Mouse (Mus musculus) MEL (cell line): ENCODE data around the gene Fmo4. TPM values are rescaled to one million over a fixed set of nuclear protein-coding genes. Genes with fewer than 3 reads are reported as not detected.

Experiments
- DNase-seq: peaks from one replicate; pipeline ENCODE4 v3.0.0; 2011; ENCODE audit warnings: low read depth, low spot score
- H3K27ac ChIP-seq: 2 replicates; pipeline ENCODE4 v1.5.1; 2012; ENCODE audit warnings: low read depth, mild to moderate bottlenecking, control low read depth, low read length, moderate library complexity; ENCODE audit not compliant: control insufficient read depth
- H3K27me3 ChIP-seq, 2 experiments: fragments of 150-350 bp in 1 of 2; sonication (generic) in 1 of 2; 2 replicates each; pipeline ENCODE4 v1.6.1; 2012; ENCODE audit warnings: low read length in 2 of 2, mild to moderate bottlenecking in 2 of 2, improper control_type of control experiment in 1 of 2, moderate library complexity in 1 of 2; ENCODE audit not compliant: insufficient read depth in 2 of 2, control insufficient read depth in 1 of 2
- H3K36me3 ChIP-seq, 2 experiments: 2 replicates each; pipeline ENCODE4 v1.6.1; 2012 to 2014; ENCODE audit warnings: low read length in 2 of 2, improper control_type of control experiment in 1 of 2, inconsistent platforms in 1 of 2, mild to moderate bottlenecking in 1 of 2; ENCODE audit not compliant: insufficient read depth in 2 of 2, control insufficient read depth in 1 of 2
- H3K4me1 ChIP-seq, 2 experiments: fragments of 150-350 bp in 1 of 2; sonication (generic) in 1 of 2; 2 replicates each; pipeline ENCODE4 v1.6.1; 2012; ENCODE audit warnings: low read length in 2 of 2, improper control_type of control experiment in 1 of 2, mild to moderate bottlenecking in 1 of 2; ENCODE audit not compliant: insufficient read depth in 2 of 2, control insufficient read depth in 1 of 2
- H3K4me3 ChIP-seq, 2 experiments: fragments of 150-350 bp in 1 of 2; sonication (generic) in 1 of 2; 2 replicates each; pipeline ENCODE4 v1.5.1; 2012; ENCODE audit warnings: low read depth in 2 of 2, low read length in 2 of 2, mild to moderate bottlenecking in 2 of 2, moderate library complexity in 2 of 2, control low read depth in 1 of 2, improper control_type of control experiment in 1 of 2; ENCODE audit not compliant: control insufficient read depth in 1 of 2, insufficient read depth in 1 of 2
- H3K79me2 ChIP-seq: 2 replicates; pipeline ENCODE4 v1.6.1; 2012; ENCODE audit warnings: mild to moderate bottlenecking, low read length, moderate library complexity; ENCODE audit not compliant: control insufficient read depth, poor library complexity, insufficient read depth
- H3K9ac ChIP-seq: 2 replicates; pipeline ENCODE4 v1.6.1; 2012; ENCODE audit warnings: low read depth, mild to moderate bottlenecking, control low read depth, low read length, moderate library complexity; ENCODE audit not compliant: control insufficient read depth, poor library complexity, severe bottlenecking
- H3K9me3 ChIP-seq: fragments of 150-350 bp; sonication (generic); replicated peaks from 2 replicates; pipeline ENCODE4 v1.6.1; 2012; ENCODE audit warnings: mild to moderate bottlenecking, low read length, improper control_type of control experiment, moderate library complexity; ENCODE audit not compliant: insufficient read depth
- CHD2 ChIP-seq: IDR thresholded peaks from 2 replicates; pipeline ENCODE4 v1.6.1; 2011; ENCODE audit warnings: low read length, improper control_type of control experiment
- CTCF ChIP-seq, 3 experiments: IDR thresholded peaks in 2 of 3; conservative IDR thresholded peaks in 1 of 3; 2 replicates each; pipeline ENCODE4 v1.5.1; 2011 to 2012; ENCODE audit warnings: low read length in 3 of 3, low read depth in 2 of 3, mild to moderate bottlenecking in 2 of 3, improper control_type of control experiment in 1 of 3, inconsistent platforms in 1 of 3, mixed read lengths in 1 of 3, moderate library complexity in 1 of 3; ENCODE audit not compliant: control insufficient read depth in 1 of 3, insufficient read depth in 1 of 3, poor library complexity in 1 of 3, severe bottlenecking in 1 of 3
- E2F4 ChIP-seq: IDR thresholded peaks from 2 replicates; pipeline ENCODE4 v1.6.1; 2011; ENCODE audit warnings: low read depth, low read length, improper control_type of control experiment, borderline replicate concordance
- ELF1 ChIP-seq: IDR thresholded peaks from 2 replicates; pipeline ENCODE4 v1.6.1; 2014; ENCODE audit warnings: low read depth, mild to moderate bottlenecking, inconsistent platforms, low read length, improper control_type of control experiment, moderate library complexity
- EP300 ChIP-seq, 2 experiments: IDR thresholded peaks; 2 replicates each; pipeline ENCODE4 v1.6.1; 2011; ENCODE audit warnings: improper control_type of control experiment in 2 of 2, low read length in 2 of 2, low read depth in 1 of 2, mild to moderate bottlenecking in 1 of 2
- GABPA ChIP-seq: IDR thresholded peaks from 2 replicates; pipeline ENCODE4 v1.6.1; 2012; ENCODE audit warnings: low read depth, mild to moderate bottlenecking, inconsistent platforms, low read length, improper control_type of control experiment, moderate library complexity
- JUND ChIP-seq: IDR thresholded peaks from 2 replicates; pipeline ENCODE4 v1.6.1; 2011; ENCODE audit warnings: low read depth, mild to moderate bottlenecking, improper control_type of control experiment, low read length
- MAZ ChIP-seq: IDR thresholded peaks from 2 replicates; pipeline ENCODE4 v1.6.1; 2012; ENCODE audit warnings: low read depth, mild to moderate bottlenecking, inconsistent platforms, low read length, improper control_type of control experiment
- MEF2A ChIP-seq: IDR thresholded peaks from 2 replicates; pipeline ENCODE4 v1.6.1; 2014; ENCODE audit warnings: low read depth, mild to moderate bottlenecking, inconsistent platforms, low read length, improper control_type of control experiment; ENCODE audit not compliant: poor library complexity, insufficient replicate concordance, severe bottlenecking; ENCODE audit errors: extremely low read depth
- MYB ChIP-seq: IDR thresholded peaks from 2 replicates; pipeline ENCODE4 v1.6.1; 2011; ENCODE audit warnings: mild to moderate bottlenecking, low read depth, low read length, improper control_type of control experiment
- MYC ChIP-seq: IDR thresholded peaks from 2 replicates; pipeline ENCODE4 v1.6.1; 2011; ENCODE audit warnings: low read depth, mild to moderate bottlenecking, low read length, improper control_type of control experiment, moderate library complexity
- NELFE ChIP-seq: IDR thresholded peaks from 2 replicates; pipeline ENCODE4 v1.6.1; 2011; ENCODE audit warnings: low read depth, low read length, improper control_type of control experiment
- NRF1 ChIP-seq: IDR thresholded peaks from 2 replicates; pipeline ENCODE4 v1.6.1; 2014; ENCODE audit warnings: low read depth, mild to moderate bottlenecking, inconsistent platforms, low read length, improper control_type of control experiment, moderate library complexity; ENCODE audit not compliant: poor library complexity, insufficient read depth, severe bottlenecking
- POLR2A ChIP-seq, 2 experiments: IDR thresholded peaks; 2 replicates each; pipeline ENCODE4 v1.6.1; 2011 to 2012; ENCODE audit warnings: low read length in 2 of 2, mild to moderate bottlenecking in 2 of 2, control low read depth in 1 of 2, improper control_type of control experiment in 1 of 2, low read depth in 1 of 2, moderate library complexity in 1 of 2; ENCODE audit not compliant: control insufficient read depth in 1 of 2, insufficient read depth in 1 of 2, poor library complexity in 1 of 2
- POLR2AphosphoS5 ChIP-seq: IDR thresholded peaks from 2 replicates; pipeline ENCODE4 v1.6.1; 2012; ENCODE audit warnings: low read depth, borderline replicate concordance, mild to moderate bottlenecking, inconsistent platforms, low read length, moderate library complexity, mixed read lengths
- RAD21 ChIP-seq: IDR thresholded peaks from 2 replicates; pipeline ENCODE4 v1.6.1; 2011; ENCODE audit warnings: mild to moderate bottlenecking, low read depth, low read length, improper control_type of control experiment
- TAL1 ChIP-seq: IDR thresholded peaks from 2 replicates; pipeline ENCODE4 v1.6.1; 2012; ENCODE audit warnings: mild to moderate bottlenecking, inconsistent platforms, low read length, moderate library complexity, mixed read lengths
- UBTF ChIP-seq: IDR thresholded peaks from 2 replicates; pipeline ENCODE4 v1.6.1; 2012; ENCODE audit warnings: low read depth, mild to moderate bottlenecking, inconsistent platforms, low read length, improper control_type of control experiment, moderate library complexity, borderline replicate concordance; ENCODE audit not compliant: insufficient read depth
- USF1 ChIP-seq: IDR thresholded peaks from 2 replicates; pipeline ENCODE4 v1.6.1; 2014; ENCODE audit warnings: low read depth, mild to moderate bottlenecking, inconsistent platforms, low read length, improper control_type of control experiment, moderate library complexity
- ZKSCAN1 ChIP-seq: IDR thresholded peaks from 2 replicates; pipeline ENCODE4 v1.6.1; 2012; ENCODE audit warnings: low read depth, mild to moderate bottlenecking, inconsistent platforms, low read length, improper control_type of control experiment, moderate library complexity
- polyA plus RNA-seq, 2 experiments: library from polyadenylated mRNA; stranded (reverse) in 1 of 2; unstranded in 1 of 2; fragments of >175 nt in 1 of 2; fragments of >200 nt in 1 of 2; gene quantifications; 2 replicates each; pipeline versions ENCODE4 v1.2.1 to v1.2.4; 2012; ENCODE audit warnings: low replicate concordance in 2 of 2, low read depth in 1 of 2; ENCODE audit not compliant: insufficient read length in 2 of 2, insufficient read depth in 1 of 2, missing spikeins in 1 of 2
- total RNA-seq: library from RNA; depleted of rRNA; stranded (reverse); fragments of 300-350 nt; gene quantifications from 2 replicates; pipeline ENCODE4 v1.2.3, GENCODE M21; 2012; rRNA removed

The Fmo4 gene
- total RNA-seq (not detected in 2 replicates), polyA plus RNA-seq (not detected)

GRCm38 (mm10) chr1:162813836-162814156 lies at the start of gene Fmo4:
TSS of gene Fmo4 (minus strand) at chr1:162813972.
- TF ChIP-seq POLR2A (IDR thresholded peaks at IDR 0.05; ENCODE audit: control insufficient read depth in 1 of 2, insufficient read depth in 1 of 2, low read depth in 1 of 2, low read length in 2 of 2, poor library complexity in 1 of 2) (no peak), NRF1 (no peak), ZKSCAN1 (no peak), RAD21 (no peak), MAZ (no peak), UBTF (no peak), CHD2 (no peak), USF1 (no peak), MYB (no peak), NELFE (no peak), JUND (no peak), MEF2A (no peak), E2F4 (no peak), MYC (no peak), GABPA (no peak)
- TF ChIP-seq, all 39 proteins: peak for 0
- H3K79me2 ChIP-seq = no peaks in the 10 kb centered on the region
- no peaks in the 10 kb centered on the region for H3K27me3 ChIP-seq
- no peak within 1 kb of the TSS for H3K27ac ChIP-seq
- H3K36me3 ChIP-seq = no peaks in the 10 kb centered on the region
- no peaks in the 10 kb centered on the region for H3K9me3 ChIP-seq
- H3K4me3 ChIP-seq = no peak within 1 kb of the TSS
- H3K4me1 ChIP-seq = no peaks in the 10 kb centered on the region
- no peak for DNase-seq
- H3K9ac ChIP-seq = no peak within 1 kb of the TSS

DNA sequence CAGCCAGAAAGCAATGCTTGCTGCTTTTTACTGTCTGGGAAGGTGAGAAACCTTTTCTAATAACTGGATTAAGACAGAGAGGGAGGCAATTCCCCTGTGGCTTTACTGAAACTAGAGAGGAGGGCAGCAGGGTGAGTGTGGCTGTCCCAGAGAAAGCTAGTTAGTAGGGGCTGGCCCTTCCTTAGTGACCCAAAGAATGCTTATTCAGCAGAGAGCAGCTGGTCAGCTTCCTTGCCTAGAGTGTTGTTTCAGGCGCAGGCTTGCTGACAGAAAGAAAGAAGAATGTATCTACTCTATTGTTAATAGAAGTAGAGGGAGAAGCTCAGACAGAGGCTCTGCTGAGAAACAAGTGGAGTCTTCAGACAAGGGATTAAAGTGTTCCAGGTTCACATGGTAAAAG lies 48.6 kb upstream of the Fmo4 start:
- H3K79me2 ChIP-seq = no peaks in the 10 kb centered on the region
- no peaks in the 10 kb centered on the region for H3K9me3 ChIP-seq
- no peaks in the 10 kb centered on the region; a peak in 1 of 4 replicates for H3K27me3 ChIP-seq
- H3K4me1 ChIP-seq = no peaks in the 10 kb centered on the region
- TF ChIP-seq MYB (no peak), ELF1 (no peak), EP300 (IDR thresholded peaks at IDR 0.05; ENCODE audit: low read depth in 1 of 2, low read length in 2 of 2) (no peak), CTCF (IDR thresholded peaks at IDR 0.05 in 2 of 3, conservative IDR thresholded peaks at IDR 0.05 in 1 of 3; ENCODE audit: control insufficient read depth in 1 of 3, insufficient read depth in 1 of 3, low read depth in 2 of 3, low read length in 3 of 3, poor library complexity in 1 of 3, severe bottlenecking in 1 of 3) (no peak), POLR2AphosphoS5 (no peak), TAL1 (no peak)
- H3K4me3 ChIP-seq = no peak overlapping the region
- no peak overlapping the region for H3K27ac ChIP-seq
- no peaks in the 10 kb centered on the region for H3K36me3 ChIP-seq
- DNase-seq = no peak
- H3K9ac ChIP-seq = no peak overlapping the region
